Mouse (Mus musculus): ENCODE measurements around the gene Ttc9b. TPM values are rescaled to one million over a fixed set of nuclear protein-coding genes. Genes with fewer than 3 reads are reported as not detected.
A peak's percentile ranks its signal among the peaks of the same experiment; 100 is the strongest.

The Ttc9b gene
- total RNA-seq, 1 experiment from 2014 or later: not detected

DNA sequence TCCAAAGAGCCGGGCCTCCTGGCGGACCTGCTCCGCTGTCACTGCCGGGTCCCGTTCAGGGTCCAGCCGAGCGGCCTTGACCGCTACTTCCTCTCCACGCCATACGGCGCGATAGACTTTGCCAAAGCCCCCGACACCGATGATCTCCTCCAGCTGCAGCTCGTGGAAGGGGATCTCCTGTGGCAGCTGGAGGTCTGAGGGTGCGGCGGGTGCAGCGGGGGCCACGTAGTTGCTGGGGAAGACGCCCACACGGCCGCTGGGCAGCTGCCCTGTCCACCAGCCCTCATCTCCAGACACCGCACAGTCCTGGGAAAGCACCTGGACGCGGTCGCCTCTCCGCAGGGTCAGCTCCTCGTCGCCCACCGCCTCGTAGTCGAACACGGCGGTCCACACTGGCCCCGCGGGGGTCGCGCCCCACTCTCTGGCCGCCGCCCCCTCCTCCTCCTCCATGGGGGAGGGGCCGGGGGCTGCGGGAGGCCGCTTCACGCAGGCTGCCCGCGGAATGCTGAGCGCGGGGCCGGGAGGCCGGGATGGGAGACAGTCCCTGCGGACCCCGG lies 19.9 kb downstream of the Ttc9b start:
- ATAC-seq (replicated peaks in 1 of 2; ENCODE audit: insufficient read depth in 1 of 2, low FRiP score in 2 of 2, low TSS enrichment in 1 of 2, low read depth in 1 of 2, poor library complexity in 2 of 2, severe bottlenecking in 2 of 2): peak in 1 of 2 experiments; percentile 16; a peak in 1 of 4 replicates

DNA sequence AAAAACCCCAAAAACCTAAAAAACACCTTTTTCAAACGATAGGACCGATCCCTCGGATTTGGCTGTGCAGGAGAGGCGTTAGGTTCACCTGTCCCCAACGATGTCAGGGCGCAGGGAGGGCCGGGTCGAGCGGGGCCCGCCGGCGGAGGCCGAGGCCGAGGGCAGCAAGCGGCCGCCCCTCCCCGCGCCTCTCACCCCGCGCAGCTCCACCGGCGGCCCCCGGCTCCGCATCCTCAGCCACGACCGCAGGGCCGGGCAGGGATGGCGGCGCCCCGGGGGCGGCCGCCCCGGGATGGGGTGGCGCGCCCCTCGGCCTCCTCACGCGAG lies 20.4 kb downstream of the Ttc9b start:
- 0 out of 4 replicates have a peak, but pooled peaks of 1 of the 2 experiments have one; percentile 1 for ATAC-seq (replicated peaks in 1 of 2; ENCODE audit: insufficient read depth in 1 of 2, low FRiP score in 2 of 2, low TSS enrichment in 1 of 2, low read depth in 1 of 2, poor library complexity in 2 of 2, severe bottlenecking in 2 of 2)

DNA sequence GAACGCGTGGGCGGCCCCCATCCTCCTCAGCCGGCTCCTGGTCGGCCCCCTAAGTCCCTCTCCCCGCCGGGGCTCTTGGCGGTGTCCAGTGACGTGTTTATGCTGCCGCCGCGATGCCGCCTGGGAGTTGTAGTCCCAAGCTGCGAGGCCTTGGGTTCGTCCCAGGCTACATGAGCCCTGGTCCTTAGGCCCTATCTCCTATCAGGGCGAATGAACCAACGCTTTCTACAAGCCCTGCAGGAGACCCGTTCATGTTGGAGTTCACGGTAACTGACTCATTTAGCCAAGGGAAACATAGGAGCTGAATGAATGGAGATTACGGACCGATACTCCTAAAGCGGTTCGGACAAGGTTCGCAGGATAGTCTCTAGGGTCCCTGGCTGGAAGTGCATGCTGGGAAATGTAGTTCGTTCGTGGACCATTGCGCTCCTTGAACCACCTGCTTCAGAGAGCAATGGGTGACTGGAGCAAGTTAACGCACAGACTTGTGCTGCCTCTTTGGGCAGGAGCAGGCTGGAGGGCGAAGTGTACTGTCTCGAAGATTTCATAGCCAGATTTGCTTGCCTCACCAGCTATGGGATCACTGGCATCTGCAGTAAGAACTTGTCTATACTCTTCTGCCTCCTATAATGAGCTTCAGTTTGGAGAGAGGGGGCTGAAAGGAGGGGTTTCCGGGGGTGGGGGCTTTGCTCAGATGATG lies 21.0 kb downstream of the Ttc9b start, which contains the start of gene Map3k10:
Gene Map3k10 (minus strand): TSS at position 77 of the 700 bp plus-strand sequence.
- ATAC-seq (replicated peaks in 1 of 2; ENCODE audit: insufficient read depth in 1 of 2, low FRiP score in 2 of 2, low TSS enrichment in 1 of 2, low read depth in 1 of 2, poor library complexity in 2 of 2, severe bottlenecking in 2 of 2): peak; percentile 97 to 98

DNA sequence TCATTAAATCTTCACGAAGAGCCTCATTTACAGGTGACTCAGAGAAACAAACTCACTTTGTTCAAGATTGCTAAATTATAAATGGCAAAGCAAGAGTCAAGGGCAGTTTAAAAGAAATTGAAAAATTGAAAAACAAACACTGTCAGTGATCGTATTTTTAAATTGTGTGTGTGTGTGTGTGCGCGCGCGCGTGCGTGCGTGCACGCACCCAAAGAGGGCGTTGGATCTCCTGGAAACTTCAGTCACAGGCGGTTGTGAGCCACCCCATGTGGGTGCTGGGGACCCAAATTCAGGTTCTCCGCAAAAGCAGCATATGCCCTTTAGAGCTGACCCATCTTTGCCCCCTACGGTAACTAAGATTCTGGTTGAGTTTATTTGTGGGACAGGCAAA lies 21.5 kb downstream of the Ttc9b start:
- no peak for ATAC-seq (replicated peaks in 1 of 2; ENCODE audit: insufficient read depth in 1 of 2, low FRiP score in 2 of 2, low TSS enrichment in 1 of 2, low read depth in 1 of 2, poor library complexity in 2 of 2, severe bottlenecking in 2 of 2)

DNA sequence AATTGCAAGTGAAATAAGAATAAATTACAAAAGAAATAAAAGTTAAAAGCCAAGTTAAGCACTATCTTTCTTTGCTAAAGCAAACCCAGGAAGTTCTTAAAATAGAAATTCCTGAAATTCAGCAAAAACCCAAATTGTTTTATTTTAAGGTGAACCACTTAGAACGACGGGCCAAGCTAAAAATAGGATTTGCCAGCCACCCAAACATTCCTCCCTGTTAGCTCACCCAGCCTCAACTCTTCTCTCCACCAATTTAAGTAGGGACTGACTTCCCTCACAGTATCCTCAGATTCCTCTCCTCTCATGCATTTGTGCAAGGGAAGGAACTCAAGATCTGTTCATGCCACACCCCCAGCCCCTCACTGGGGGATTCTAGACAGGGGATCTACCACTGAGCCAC lies 29.5 kb downstream of the Ttc9b start:
- ATAC-seq (replicated peaks in 1 of 2; ENCODE audit: insufficient read depth in 1 of 2, low FRiP score in 2 of 2, low TSS enrichment in 1 of 2, low read depth in 1 of 2, poor library complexity in 2 of 2, severe bottlenecking in 2 of 2): no peak

DNA sequence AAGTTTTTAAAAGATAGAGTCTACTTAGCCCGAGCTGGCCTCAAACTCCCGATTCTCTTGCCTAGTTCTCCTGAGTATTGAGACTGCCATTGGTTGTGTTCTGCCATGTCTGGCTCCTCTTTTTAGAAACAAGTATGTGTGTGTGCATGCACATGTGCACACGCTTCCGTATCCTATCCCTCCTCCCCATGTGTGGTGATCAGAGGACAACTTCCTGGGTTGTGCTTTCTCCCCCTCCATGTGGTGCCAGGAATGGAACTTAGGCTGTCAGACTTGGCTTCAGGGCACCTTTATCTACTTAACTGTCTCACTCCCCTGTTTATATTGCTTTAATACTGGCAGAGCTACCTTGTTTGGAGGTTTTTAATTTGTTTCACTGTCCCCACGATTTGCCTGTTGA lies 31.5 kb downstream of the Ttc9b start:
- ATAC-seq (replicated peaks in 1 of 2; ENCODE audit: insufficient read depth in 1 of 2, low FRiP score in 2 of 2, low TSS enrichment in 1 of 2, low read depth in 1 of 2, poor library complexity in 2 of 2, severe bottlenecking in 2 of 2): no peak

DNA sequence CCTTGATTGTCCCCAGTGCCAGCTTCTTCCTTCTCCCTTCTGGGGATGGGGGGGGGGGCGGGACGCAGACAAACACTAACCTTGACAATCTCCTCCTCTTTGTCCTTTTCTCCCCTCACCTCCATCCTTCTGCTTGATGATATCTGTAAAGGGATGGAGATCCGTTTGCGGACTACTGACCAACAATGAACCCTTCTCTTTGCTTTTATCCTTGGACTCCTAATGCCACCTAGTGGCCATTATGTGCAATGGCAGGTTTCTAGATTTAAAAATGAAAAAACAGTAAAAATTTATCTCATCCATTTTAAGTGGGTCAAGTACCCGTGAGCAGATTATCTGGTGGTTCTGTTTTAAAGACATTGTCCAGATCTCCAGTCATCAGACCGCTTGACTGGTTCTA lies 32.0 kb downstream of the Ttc9b start:
- ATAC-seq (replicated peaks in 1 of 2; ENCODE audit: insufficient read depth in 1 of 2, low FRiP score in 2 of 2, low TSS enrichment in 1 of 2, low read depth in 1 of 2, poor library complexity in 2 of 2, severe bottlenecking in 2 of 2): no peak

DNA sequence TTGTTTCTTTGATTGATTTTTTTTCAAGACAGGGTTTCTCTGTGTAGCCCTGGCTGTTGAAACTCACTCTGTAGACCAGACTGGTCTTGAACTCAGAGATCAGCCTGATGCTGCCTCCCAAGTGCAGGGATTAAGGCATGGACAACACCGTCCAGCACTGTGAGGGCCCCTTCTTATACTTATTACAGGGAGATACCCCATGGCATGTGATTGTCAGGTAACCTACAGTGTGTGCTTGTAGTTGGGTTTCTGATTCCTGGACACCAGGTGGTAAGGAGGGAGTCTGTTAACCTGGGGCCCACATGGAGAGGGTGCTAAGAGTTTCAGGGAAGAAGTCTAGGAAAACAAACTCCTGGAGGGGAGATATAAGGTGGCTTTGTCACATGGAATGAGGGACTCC lies 33.3 kb downstream of the Ttc9b start:
- ATAC-seq (replicated peaks in 1 of 2; ENCODE audit: insufficient read depth in 1 of 2, low FRiP score in 2 of 2, low TSS enrichment in 1 of 2, low read depth in 1 of 2, poor library complexity in 2 of 2, severe bottlenecking in 2 of 2): no peak

DNA sequence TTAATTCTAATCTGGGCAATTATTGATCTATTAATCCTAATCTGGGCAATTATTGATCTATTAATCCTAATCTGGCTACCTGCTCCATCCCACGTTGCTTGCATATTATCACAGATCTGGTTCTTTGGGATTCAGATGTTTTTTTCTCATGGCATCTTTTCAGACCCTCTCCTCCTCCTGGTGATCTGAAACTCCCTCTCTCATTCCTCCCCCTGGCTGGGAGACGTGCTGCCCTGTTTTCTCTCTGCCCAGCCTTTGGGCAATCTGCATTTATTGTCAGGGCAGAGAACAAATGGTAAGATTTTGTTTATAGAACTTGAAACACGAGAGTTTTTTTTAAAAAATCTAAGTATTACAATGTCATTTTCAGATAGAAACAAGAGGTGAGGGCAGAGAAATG lies 34.1 kb downstream of the Ttc9b start:
- no peak for ATAC-seq (replicated peaks in 1 of 2; ENCODE audit: insufficient read depth in 1 of 2, low FRiP score in 2 of 2, low TSS enrichment in 1 of 2, low read depth in 1 of 2, poor library complexity in 2 of 2, severe bottlenecking in 2 of 2)

DNA sequence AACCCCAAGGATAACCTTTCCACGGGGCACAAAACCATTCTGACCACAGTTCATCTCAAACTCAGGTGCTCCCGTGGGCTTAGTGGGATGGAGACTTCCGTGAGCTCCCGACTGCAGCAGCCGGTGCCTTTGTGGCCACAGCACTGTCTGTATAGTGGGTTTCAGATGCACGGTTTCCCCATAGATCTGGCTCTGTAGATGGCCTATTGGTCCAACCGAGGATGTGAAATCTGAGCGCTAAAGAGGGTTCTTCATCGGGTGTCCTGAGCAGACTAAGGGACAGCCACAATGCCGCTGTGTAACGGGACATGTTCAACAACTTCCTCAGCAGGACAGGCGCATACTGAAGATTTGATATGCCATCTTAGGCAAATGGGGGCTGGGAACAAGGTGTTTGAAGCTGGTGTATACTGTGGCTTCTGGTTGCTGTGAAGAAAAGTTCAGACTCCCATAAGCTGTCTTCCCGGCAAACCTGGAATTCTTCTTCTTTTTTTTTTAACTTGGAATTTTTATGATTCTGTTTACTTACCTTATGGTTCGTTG lies 34.6 kb downstream of the Ttc9b start:
- no peak for ATAC-seq (replicated peaks in 1 of 2; ENCODE audit: insufficient read depth in 1 of 2, low FRiP score in 2 of 2, low TSS enrichment in 1 of 2, low read depth in 1 of 2, poor library complexity in 2 of 2, severe bottlenecking in 2 of 2)

DNA sequence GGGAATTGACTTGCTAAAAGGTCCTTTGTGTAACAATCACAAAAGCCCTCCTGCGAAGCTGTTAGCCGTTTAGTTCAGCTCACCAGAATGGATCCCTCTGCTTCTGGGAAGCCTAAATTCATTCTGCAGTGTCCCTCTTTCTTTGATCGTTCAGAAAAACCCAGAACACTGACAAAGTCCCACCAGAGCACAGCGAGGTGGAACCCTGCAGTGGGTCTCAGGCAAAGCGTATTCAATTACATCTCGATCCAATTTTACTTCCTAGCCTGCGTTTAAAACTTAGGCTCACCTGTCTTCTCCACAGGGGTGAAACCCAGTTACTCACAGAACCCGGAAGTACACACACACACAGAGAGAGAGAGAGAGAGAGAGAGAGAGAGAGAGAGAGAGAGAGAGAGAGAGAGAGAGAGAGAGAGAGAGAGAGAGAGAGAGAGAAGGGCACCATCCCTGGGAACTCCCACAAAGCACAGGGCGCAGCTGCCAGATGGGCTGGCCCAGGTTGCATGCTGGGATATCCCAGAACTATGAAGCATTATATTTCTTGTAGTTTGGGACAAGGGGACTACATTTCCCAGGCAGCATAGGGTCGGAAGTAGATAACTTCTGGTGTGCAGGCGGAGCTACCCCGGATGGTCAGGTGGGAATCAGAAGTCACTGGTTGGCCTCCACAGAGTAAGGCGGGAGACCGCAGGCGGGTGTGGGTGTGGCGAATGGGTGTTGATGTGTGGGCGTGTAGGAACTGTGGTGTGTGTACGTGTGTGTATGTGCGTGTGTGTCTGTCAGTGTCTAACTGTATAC lies 35.3 kb downstream of the Ttc9b start, which contains the start of gene Zfp607b:
Gene Zfp607b (plus strand): TSS at position 526 of the 798 bp plus-strand sequence.
- peak; percentile 98 to 99 for ATAC-seq (replicated peaks in 1 of 2; ENCODE audit: insufficient read depth in 1 of 2, low FRiP score in 2 of 2, low TSS enrichment in 1 of 2, low read depth in 1 of 2, poor library complexity in 2 of 2, severe bottlenecking in 2 of 2)

DNA sequence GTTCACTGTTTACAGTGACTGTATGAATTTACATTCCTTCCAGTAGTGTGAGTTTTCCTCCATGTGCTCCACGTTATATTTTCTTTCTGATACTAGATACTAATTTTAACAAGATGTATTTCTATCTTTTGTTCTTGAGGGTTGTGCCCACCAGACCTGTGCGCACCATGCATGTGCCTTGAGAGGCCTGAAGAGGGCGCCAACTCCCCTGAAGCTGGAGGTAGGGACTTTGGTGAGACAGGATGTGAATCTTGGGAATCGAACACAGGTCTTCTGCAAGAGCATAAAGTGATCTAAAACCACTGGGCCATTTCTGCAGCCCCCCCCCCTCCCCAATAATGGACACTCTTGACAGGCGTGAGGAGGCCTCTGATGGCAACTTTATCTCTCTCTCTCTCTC lies 37.4 kb downstream of the Ttc9b start:
- ATAC-seq (replicated peaks in 1 of 2; ENCODE audit: insufficient read depth in 1 of 2, low FRiP score in 2 of 2, low TSS enrichment in 1 of 2, low read depth in 1 of 2, poor library complexity in 2 of 2, severe bottlenecking in 2 of 2): 0 out of 4 replicates have a peak, but pooled peaks of 1 of the 2 experiments have one; percentile 25

DNA sequence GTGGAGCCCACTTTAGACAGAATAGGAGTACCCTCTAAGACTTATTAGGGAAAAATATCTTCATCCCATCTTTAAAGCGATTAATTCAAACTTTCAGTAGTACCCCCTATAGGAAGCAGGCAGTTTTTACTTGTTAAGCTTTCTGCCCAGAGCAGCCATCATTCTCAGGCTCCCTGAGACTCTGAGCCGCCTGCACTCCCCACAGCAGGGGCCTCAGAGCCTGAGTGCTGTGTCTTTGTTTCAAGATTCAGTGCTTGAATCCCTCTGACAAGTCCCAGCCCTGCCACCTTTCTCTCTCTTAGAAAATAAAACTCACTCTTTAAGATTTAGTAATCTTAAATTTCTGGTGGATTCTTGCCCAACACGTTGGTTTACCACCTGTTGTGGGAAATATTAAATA lies 43.0 kb downstream of the Ttc9b start:
- no peak for ATAC-seq (replicated peaks in 1 of 2; ENCODE audit: insufficient read depth in 1 of 2, low FRiP score in 2 of 2, low TSS enrichment in 1 of 2, low read depth in 1 of 2, poor library complexity in 2 of 2, severe bottlenecking in 2 of 2)

Other genes starting within 250 kb of the Ttc9b start
- 0.31 TPM in 1 of 2 replicates, not detected in the other for gene Sptbn4, start 206.2 kb upstream of the Ttc9b start, total RNA-seq (2017)
- 20.4 and 31.7 TPM in 2 replicates for gene Blvrb, start 205.9 kb upstream of the Ttc9b start, total RNA-seq (2017)
- gene Sertad3, start 180.1 kb upstream of the Ttc9b start, total RNA-seq (2017): 9.7 and 16.8 TPM in 2 replicates
- 23.3 and 25.8 TPM in 2 replicates for gene Sertad1, start 167.0 kb upstream of the Ttc9b start, total RNA-seq (2017)
- gene Prx, start 154.6 kb upstream of the Ttc9b start, total RNA-seq (2017): 1.1 and 1.5 TPM in 2 replicates
- 0.31 TPM in 1 of 2 replicates, not detected in the other for gene Hipk4, start 130.6 kb upstream of the Ttc9b start, total RNA-seq (2017)
- 15.2 and 18.9 TPM in 2 replicates for gene Pld3, start 100.7 kb upstream of the Ttc9b start, total RNA-seq (2017)
- gene 2310022A10Rik, start 100.7 kb upstream of the Ttc9b start, total RNA-seq (2017): 4.8 and 7.4 TPM in 2 replicates
- 56.0 and 63.1 TPM in 2 replicates for gene Akt2, start 62.4 kb upstream of the Ttc9b start, total RNA-seq (2017)
- gene Map3k10, start 20.7 kb downstream of the Ttc9b start, total RNA-seq (2017): 3.6 and 5.9 TPM in 2 replicates
- gene Zfp607b, start 35.4 kb downstream of the Ttc9b start, total RNA-seq (2017): 1.4 and 1.5 TPM in 2 replicates
- gene Zfp60, start 77.5 kb downstream of the Ttc9b start, total RNA-seq (2017): 13.0 and 14.1 TPM in 2 replicates
- 9.0 and 10.3 TPM in 2 replicates for gene Zfp626, start 153.3 kb downstream of the Ttc9b start, total RNA-seq (2017)
- gene Zfp59, start 184.7 kb downstream of the Ttc9b start, total RNA-seq (2017): 8.5 and 10.4 TPM in 2 replicates
- gene Zfp607a, start 203.6 kb downstream of the Ttc9b start, total RNA-seq (2017): 7.0 and 14.1 TPM in 2 replicates

Data from hematopoietic stem cell, adult 5-6 weeks (primary cell).